Mouse (Mus musculus) megakaryocyte, embryonic 14.5 days (primary cell): Measurements from ENCODE around the gene Olfr1026. TPM values are rescaled to one million over a fixed set of nuclear protein-coding genes. Genes with fewer than 3 reads are reported as not detected.

Experiments
- H3K27me3 ChIP-seq: replicated peaks from 2 replicates; pipeline ENCODE3; 2012; ENCODE audit warnings: inconsistent platforms
- H3K36me3 ChIP-seq: replicated peaks from 2 replicates; pipeline ENCODE3; 2012; ENCODE audit warnings: low read length, inconsistent platforms, mixed read lengths
- H3K4me1 ChIP-seq: 2 replicates; pipeline ENCODE4 v1.6.1; 2012; ENCODE audit warnings: inconsistent platforms
- H3K4me3 ChIP-seq: replicated peaks from 2 replicates; pipeline ENCODE3; 2012; ENCODE audit warnings: moderate library complexity, mild to moderate bottlenecking, inconsistent platforms
- H3K9me3 ChIP-seq: 2 replicates; pipeline ENCODE4 v1.6.1; 2012; ENCODE audit warnings: inconsistent platforms
- FLI1 ChIP-seq: IDR thresholded peaks from 2 replicates; pipeline ENCODE4 v1.6.1; 2012; ENCODE audit warnings: low read length, inconsistent platforms, mixed read lengths
- GATA1 ChIP-seq: IDR thresholded peaks from 3 replicates; pipeline ENCODE4 v1.6.1; 2012; ENCODE audit warnings: mixed read lengths, low read length, inconsistent platforms, borderline replicate concordance
- polyA plus RNA-seq: library from polyadenylated mRNA; stranded (reverse); fragments of >175 nt; gene quantifications from 2 replicates; pipeline ENCODE4 v1.2.3, GENCODE M21; 2012; ENCODE audit warnings: low replicate concordance; ENCODE audit not compliant: insufficient read depth

Olfr1026 gene
- polyA plus RNA-seq = not detected in 2 replicates

- TF ChIP-seq FLI1 (no peak), GATA1 (no peak)
- Histone ChIP-seq H3K9me3 (no peaks in the 10 kb centered on the region), H3K36me3 (no peaks in the 10 kb centered on the region), H3K4me3 (no peak within 1 kb of the TSS), H3K27me3 (no peaks in the 10 kb centered on the region), H3K4me1 (no peaks in the 10 kb centered on the region)
Measured at GRCm38 (mm10) chr2:85921258-85921657, at the start of gene Olfr1026. Gene Olfr1026, plus strand, starts transcription at chr2:85921558.

DNA sequence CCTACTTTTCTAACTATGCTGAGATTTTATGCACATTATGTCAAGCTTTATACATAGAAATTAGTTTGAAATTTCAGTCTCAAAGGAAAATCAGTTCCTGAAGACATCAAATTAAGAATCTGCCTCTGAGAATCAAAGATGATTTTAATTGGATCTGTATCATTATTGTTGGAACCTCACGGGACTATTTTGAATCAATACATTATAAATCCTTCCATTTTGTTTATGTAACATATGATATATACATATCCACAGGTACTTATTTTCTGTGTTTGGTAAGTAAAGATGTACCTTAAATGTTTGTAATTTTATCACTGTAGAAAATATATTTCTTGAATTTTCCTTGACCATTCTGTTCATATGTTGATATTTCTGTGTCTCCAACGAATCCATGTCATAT lies 36.0 kb upstream of the Olfr1026 start, which contains the start of gene Olfr1023:
TSS of gene Olfr1023 (plus strand) at position 301 of the 400 bp plus-strand sequence.
- no peak for TF ChIP-seq FLI1
- TF ChIP-seq GATA1 = no peak
- H3K9me3 ChIP-seq = no peaks in the 10 kb centered on the region
- H3K4me1 ChIP-seq = no peaks in the 10 kb centered on the region

GRCm38 (mm10) chr2:85904952-85905351 lies 16.4 kb upstream of the Olfr1026 start, which contains the start of gene Olfr1024:
Gene Olfr1024, minus strand, starts transcription at chr2:85905052.
- H3K36me3 ChIP-seq = no peaks in the 10 kb centered on the region
- no peaks in the 10 kb centered on the region for H3K27me3 ChIP-seq
- H3K4me3 ChIP-seq = no peak within 1 kb of the TSS
- no peaks in the 10 kb centered on the region for H3K4me1 ChIP-seq
- no peak for TF ChIP-seq FLI1
- TF ChIP-seq GATA1 = no peak
- H3K9me3 ChIP-seq = no peaks in the 10 kb centered on the region

More for the DNA sequence above, 36.0 kb upstream of the Olfr1026 start, which contains the start of gene Olfr1023:
- no peaks in the 10 kb centered on the region for H3K27me3 ChIP-seq
- no peaks in the 10 kb centered on the region for H3K36me3 ChIP-seq
- H3K4me3 ChIP-seq = no peak within 1 kb of the TSS

- H3K36me3 ChIP-seq = no peaks in the 10 kb centered on the region
- H3K27me3 ChIP-seq = no peaks in the 10 kb centered on the region
- no peak overlapping the region for H3K4me3 ChIP-seq
- H3K9me3 ChIP-seq = no peaks in the 10 kb centered on the region
- TF ChIP-seq FLI1 = no peak
- no peak for TF ChIP-seq GATA1
- no peaks in the 10 kb centered on the region for H3K4me1 ChIP-seq
Measured at GRCm38 (mm10) chr2:85913197-85913596, 8.2 kb upstream of the Olfr1026 start.

DNA sequence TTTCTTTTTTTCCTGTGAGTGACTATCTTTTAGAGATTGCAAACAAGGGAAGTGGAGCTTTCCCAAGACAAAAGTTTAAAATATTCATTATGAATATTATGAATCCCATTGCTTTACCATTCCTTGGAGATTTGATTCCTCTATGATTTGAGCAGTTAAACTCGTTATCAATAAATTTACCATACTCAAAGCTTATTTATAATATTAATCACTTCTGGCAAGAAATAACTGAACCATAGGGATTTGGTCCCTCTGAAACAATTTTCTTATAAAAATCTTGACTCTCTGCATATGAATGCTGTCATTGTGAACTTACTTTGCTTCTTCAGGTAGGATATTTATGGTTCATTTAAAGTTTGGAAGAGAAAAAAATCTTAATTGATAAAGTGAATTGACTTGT lies 6.5 kb upstream of the Olfr1026 start, which contains the start of gene Olfr1025-ps1:
TSS of gene Olfr1025-ps1 (plus strand) at position 301 of the 400 bp plus-strand sequence.
- TF ChIP-seq FLI1 (no peak), GATA1 (no peak)
- Histone ChIP-seq H3K9me3 (no peaks in the 10 kb centered on the region), H3K36me3 (no peaks in the 10 kb centered on the region), H3K4me3 (no peak within 1 kb of the TSS), H3K27me3 (no peaks in the 10 kb centered on the region), H3K4me1 (no peaks in the 10 kb centered on the region)

DNA sequence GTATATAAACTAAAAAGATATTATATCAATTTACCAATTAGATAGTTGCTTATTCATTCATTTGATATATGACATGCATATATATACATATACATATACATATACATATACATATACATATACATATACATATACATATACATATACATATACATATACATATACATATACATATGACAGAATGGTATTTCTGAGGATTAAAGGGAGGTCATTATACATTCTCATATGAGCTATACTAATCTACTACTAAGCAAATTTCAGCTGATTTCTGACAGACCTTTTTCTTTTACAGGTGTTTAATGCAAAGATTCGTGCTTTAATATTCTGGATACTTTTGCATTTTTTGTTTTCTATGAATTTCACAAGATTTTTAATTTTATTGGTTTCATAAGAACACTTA lies 28.8 kb downstream of the Olfr1026 start, which contains the start of gene Olfr1028:
TSS of gene Olfr1028 (plus strand) at position 301 of the 400 bp plus-strand sequence.
- Histone ChIP-seq H3K4me3 (no peak within 1 kb of the TSS), H3K4me1 (no peaks in the 10 kb centered on the region), H3K27me3 (no peaks in the 10 kb centered on the region), H3K9me3 (no peaks in the 10 kb centered on the region), H3K36me3 (no peaks in the 10 kb centered on the region)
- TF ChIP-seq FLI1 (no peak), GATA1 (no peak)

DNA sequence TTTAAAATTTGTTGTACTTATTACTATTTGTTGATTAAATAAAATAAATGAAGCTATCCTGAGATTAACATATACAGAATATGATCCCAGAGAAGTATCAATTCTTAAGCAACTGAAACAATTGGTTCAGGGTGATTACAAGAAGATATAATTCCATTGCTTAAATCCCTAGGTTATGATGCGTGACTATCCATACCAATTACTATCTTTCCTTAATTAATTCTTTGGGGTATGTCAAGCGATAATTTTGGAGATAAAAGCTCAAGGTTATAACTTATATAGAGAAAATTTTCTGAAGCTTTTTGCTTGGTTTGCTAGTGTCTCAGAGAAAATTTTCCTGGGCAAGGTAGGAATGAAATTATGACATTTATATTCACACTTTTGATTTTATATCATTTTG lies 52.2 kb downstream of the Olfr1026 start, which contains the start of gene Olfr1029:
TSS of gene Olfr1029 (plus strand) at position 301 of the 400 bp plus-strand sequence.
- no peaks in the 10 kb centered on the region for H3K27me3 ChIP-seq
- H3K4me3 ChIP-seq = no peak within 1 kb of the TSS
- no peaks in the 10 kb centered on the region for H3K36me3 ChIP-seq
- H3K9me3 ChIP-seq = no peaks in the 10 kb centered on the region
- H3K4me1 ChIP-seq = no peaks in the 10 kb centered on the region
- TF ChIP-seq GATA1 (no peak), FLI1 (no peak)

Other genes starting within 250 kb of the Olfr1026 start
- gene Olfr1006, start 242.8 kb upstream of the Olfr1026 start, polyA plus RNA-seq = not detected in 2 replicates
- not detected in 2 replicates for gene Olfr1008, start 232.1 kb upstream of the Olfr1026 start, polyA plus RNA-seq
- gene Olfr1009, start 206.1 kb upstream of the Olfr1026 start, polyA plus RNA-seq = not detected in 2 replicates
- not detected in 2 replicates for gene Olfr1012, start 158.8 kb upstream of the Olfr1026 start, polyA plus RNA-seq
- 0.03 TPM in 1 of 2 replicates, not detected in the other for gene Olfr1013, start 154.5 kb upstream of the Olfr1026 start, polyA plus RNA-seq
- not detected in 2 replicates for gene Olfr1014, start 148.8 kb upstream of the Olfr1026 start, polyA plus RNA-seq
- not detected in 2 replicates for gene Olfr1015, start 139.5 kb upstream of the Olfr1026 start, polyA plus RNA-seq
- not detected in 2 replicates for gene Olfr1016, start 119.0 kb upstream of the Olfr1026 start, polyA plus RNA-seq
- gene Olfr1018, start 103.1 kb upstream of the Olfr1026 start, polyA plus RNA-seq = not detected in 2 replicates
- not detected in 2 replicates for gene Olfr1019, start 76.1 kb upstream of the Olfr1026 start, polyA plus RNA-seq
- gene Olfr1020, start 74.5 kb upstream of the Olfr1026 start, polyA plus RNA-seq = not detected in 2 replicates
- gene Olfr1022, start 53.0 kb upstream of the Olfr1026 start, polyA plus RNA-seq = not detected in 2 replicates
- not detected in 2 replicates for gene Olfr1023, start 35.9 kb upstream of the Olfr1026 start, polyA plus RNA-seq
- not detected in 2 replicates for gene Olfr1024, start 16.5 kb upstream of the Olfr1026 start, polyA plus RNA-seq
- not detected in 2 replicates for gene Olfr1025-ps1, start 6.4 kb upstream of the Olfr1026 start, polyA plus RNA-seq
- not detected in 2 replicates for gene Olfr1028, start 28.9 kb downstream of the Olfr1026 start, polyA plus RNA-seq
- not detected in 2 replicates for gene Olfr1029, start 52.3 kb downstream of the Olfr1026 start, polyA plus RNA-seq
- gene Olfr1030, start 57.7 kb downstream of the Olfr1026 start, polyA plus RNA-seq = not detected in 2 replicates
- gene Olfr1031, start 68.7 kb downstream of the Olfr1026 start, polyA plus RNA-seq = not detected in 2 replicates
- gene Olfr1032, start 84.0 kb downstream of the Olfr1026 start, polyA plus RNA-seq = not detected in 2 replicates
- not detected in 2 replicates for gene Olfr1033, start 99.1 kb downstream of the Olfr1026 start, polyA plus RNA-seq
- gene Olfr1034, start 124.3 kb downstream of the Olfr1026 start, polyA plus RNA-seq = not detected in 2 replicates
- not detected in 2 replicates for gene Olfr1036, start 152.4 kb downstream of the Olfr1026 start, polyA plus RNA-seq
- not detected in 2 replicates for gene Olfr1037, start 165.8 kb downstream of the Olfr1026 start, polyA plus RNA-seq
- gene Olfr1039, start 214.4 kb downstream of the Olfr1026 start, polyA plus RNA-seq = not detected in 2 replicates
- not detected in 2 replicates for gene Olfr1040, start 225.2 kb downstream of the Olfr1026 start, polyA plus RNA-seq
- gene Olfr1042, start 240.3 kb downstream of the Olfr1026 start, polyA plus RNA-seq = not detected in 2 replicates
- not detected in 2 replicates for gene Olfr1043, start 246.0 kb downstream of the Olfr1026 start, polyA plus RNA-seq